Mouse (Mus musculus) kidney, adult 10 weeks (tissue): ENCODE results near the gene Zfp809. TPM values are rescaled to one million over a fixed set of nuclear protein-coding genes. Genes with fewer than 3 reads are reported as not detected.

ENCODE experiments used
- polyA plus RNA-seq: library from polyadenylated mRNA; stranded (reverse); fragments of 350-450 nt; fragmentation: Illumina TruSeq; extraction: RNeasy Lipid Tissue Mini Kit (QIAGEN cat#74804); gene quantifications from one replicate; pipeline ENCODE4 v1.2.3, GENCODE M21; 2014; ENCODE audit warnings: low read depth, low replicate concordance

The Zfp809 gene
- polyA plus RNA-seq: 66.2 TPM

GRCm38 (mm10) chr9:22225581-22226388 is at the start of gene Zfp809:
Gene Zfp809 (plus strand): TSS chr9:22225714.

DNA sequence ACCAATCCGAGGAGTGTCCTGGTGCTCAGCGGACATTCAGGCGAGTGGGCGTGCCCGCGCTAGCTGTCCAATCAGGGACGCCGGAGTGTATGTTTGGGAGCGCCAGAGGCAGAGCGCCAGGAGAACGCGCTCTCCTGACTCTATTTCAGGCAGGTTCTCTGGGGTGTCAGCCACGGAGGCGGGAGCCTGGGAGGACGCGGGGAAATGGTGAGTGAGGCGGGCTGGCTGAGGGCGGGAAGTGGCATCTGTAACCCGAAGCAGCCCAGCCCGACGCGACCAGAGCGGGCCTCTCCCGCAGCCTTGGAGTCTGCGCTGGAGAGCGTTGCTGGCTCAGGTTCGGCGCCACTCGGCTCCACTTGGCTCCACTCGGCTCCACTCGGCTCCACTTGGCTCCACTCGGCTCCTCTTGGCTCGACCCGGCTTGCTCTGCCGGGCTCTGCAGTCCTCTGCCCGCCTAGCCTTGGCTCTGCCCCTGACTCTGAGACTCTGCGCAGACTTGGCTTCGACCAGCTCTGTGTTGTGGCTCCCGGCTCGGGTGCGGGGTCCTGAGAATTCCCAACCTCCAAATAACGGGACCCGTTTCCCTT is 37.4 kb upstream of the Zfp809 start, which contains the start of gene Zfp872:
TSS of gene Zfp872 (plus strand) at position 66 of the 587 bp plus-strand sequence.

GRCm38 (mm10) chr9:22259184-22260091 is 33.9 kb downstream of the Zfp809 start, which contains the start of gene Zfp599:
Gene Zfp599 (minus strand): TSS chr9:22259895.

Other genes starting within 250 kb of the Zfp809 start
- 2.5 TPM for gene Rgl3, start 236.3 kb upstream of the Zfp809 start, polyA plus RNA-seq
- not detected for gene Ccdc151, start 223.1 kb upstream of the Zfp809 start, polyA plus RNA-seq
- 7.0 TPM for gene Prkcsh, start 222.9 kb upstream of the Zfp809 start, polyA plus RNA-seq
- gene Elavl3, start 173.7 kb upstream of the Zfp809 start, polyA plus RNA-seq: 0.16 TPM
- gene Gm49318, start 154.5 kb upstream of the Zfp809 start, polyA plus RNA-seq: not detected
- 0.16 TPM for gene Zfp653, start 154.3 kb upstream of the Zfp809 start, polyA plus RNA-seq
- 8.3 TPM for gene Ecsit, start 140.3 kb upstream of the Zfp809 start, polyA plus RNA-seq
- gene Cnn1, start 126.5 kb upstream of the Zfp809 start, polyA plus RNA-seq: 5.1 TPM
- 7.7 TPM for gene Elof1, start 108.5 kb upstream of the Zfp809 start, polyA plus RNA-seq
- 3.6 TPM for gene Acp5, start 90.0 kb upstream of the Zfp809 start, polyA plus RNA-seq
- gene Pigyl, start 68.9 kb upstream of the Zfp809 start, polyA plus RNA-seq: 4.6 TPM
- gene Zfp872, start 37.6 kb upstream of the Zfp809 start, polyA plus RNA-seq: 0.20 TPM
- gene Zfp599, start 34.2 kb downstream of the Zfp809 start, polyA plus RNA-seq: 0.97 TPM
- gene Zfp810, start 81.9 kb downstream of the Zfp809 start, polyA plus RNA-seq: 46.8 TPM
- 1.2 TPM for gene Anln, start 163.5 kb downstream of the Zfp809 start, polyA plus RNA-seq
- gene 9530077C05Rik, start 185.8 kb downstream of the Zfp809 start, polyA plus RNA-seq: 1.3 TPM
- gene Gm17545, start 228.6 kb downstream of the Zfp809 start, polyA plus RNA-seq: not detected
- 25.8 TPM for gene Rp9, start 244.0 kb downstream of the Zfp809 start, polyA plus RNA-seq